Mouse (Mus musculus) intestine, embryonic 14.5 days (tissue): ENCODE measurements around the gene Ndufb10. TPM values are rescaled to one million over a fixed set of nuclear protein-coding genes. Genes with fewer than 3 reads are reported as not detected.

Experiments used
- ATAC-seq: fragments of 200-750 bp; cut with Nextera tagmentation; replicated peaks from 2 replicates; pipeline ENCODE4 v1.8.0; 2017; ENCODE audit warnings: low read depth, moderate number of reproducible peaks, moderate TSS enrichment, moderate library complexity; ENCODE audit not compliant: low FRiP score, low TSS enrichment
- DNase-seq: peaks from one replicate; pipeline ENCODE4 v3.0.0-alpha.2; 2018; ENCODE audit warnings: low spot score
- H3K27ac ChIP-seq: fragments of 300-500 bp; sonication (generic); 2 replicates; pipeline ENCODE4 v1.5.1; 2014; ENCODE audit warnings: low read depth, mild to moderate bottlenecking, control low read depth
- H3K27me3 ChIP-seq: fragments of 300-500 bp; sonication (generic); replicated peaks from 2 replicates; pipeline ENCODE4 v1.6.1; 2014; ENCODE audit warnings: low read length, control low read depth; ENCODE audit not compliant: control insufficient read depth, insufficient read depth
- H3K36me3 ChIP-seq: fragments of 300-500 bp; sonication (generic); 2 replicates; pipeline ENCODE4 v1.6.1; 2014; ENCODE audit warnings: low read length, control low read depth; ENCODE audit not compliant: control insufficient read depth, insufficient read depth
- H3K4me1 ChIP-seq: fragments of 300-500 bp; sonication (generic); replicated peaks from 2 replicates; pipeline ENCODE4 v1.6.1; 2014; ENCODE audit warnings: low read length, control low read depth, mixed read lengths; ENCODE audit not compliant: control insufficient read depth, insufficient read depth
- H3K4me2 ChIP-seq: fragments of 300-500 bp; sonication (generic); 2 replicates; pipeline ENCODE4 v1.6.1; 2014; ENCODE audit warnings: low read length
- H3K4me3 ChIP-seq: fragments of 300-500 bp; sonication (generic); 2 replicates; pipeline ENCODE4 v1.5.1; 2014; ENCODE audit warnings: low read depth, low read length, control low read depth, mixed read lengths
- H3K9ac ChIP-seq: fragments of 300-500 bp; sonication (generic); 2 replicates; pipeline ENCODE4 v1.6.1; 2014; ENCODE audit warnings: mild to moderate bottlenecking, low read length
- H3K9me3 ChIP-seq: fragments of 300-500 bp; sonication (generic); 2 replicates; pipeline ENCODE4 v1.6.1; 2016; ENCODE audit warnings: low read length, control low read depth; ENCODE audit not compliant: control insufficient read depth
- WGBS: fragments of 180-500 bp; shearing (Covaris S2); extraction: QIAGEN DNeasy Blood & Tissue Kit; methylation state at CpG from one replicate; pipeline ENCODE4 v1.1.7; 2014; 5-methylcytosine and 5-hydroxymethylcytosine counted together
- polyA plus RNA-seq: library from polyadenylated mRNA; unstranded; fragments of >200 nt; fragmentation: Nextera tagmentation; extraction: Ambion mirVana; gene quantifications from 2 replicates; pipeline ENCODE4 v1.2.1, GENCODE M21; 2014

The Ndufb10 gene
- polyA plus RNA-seq: 258 and 296 TPM in 2 replicates

DNA sequence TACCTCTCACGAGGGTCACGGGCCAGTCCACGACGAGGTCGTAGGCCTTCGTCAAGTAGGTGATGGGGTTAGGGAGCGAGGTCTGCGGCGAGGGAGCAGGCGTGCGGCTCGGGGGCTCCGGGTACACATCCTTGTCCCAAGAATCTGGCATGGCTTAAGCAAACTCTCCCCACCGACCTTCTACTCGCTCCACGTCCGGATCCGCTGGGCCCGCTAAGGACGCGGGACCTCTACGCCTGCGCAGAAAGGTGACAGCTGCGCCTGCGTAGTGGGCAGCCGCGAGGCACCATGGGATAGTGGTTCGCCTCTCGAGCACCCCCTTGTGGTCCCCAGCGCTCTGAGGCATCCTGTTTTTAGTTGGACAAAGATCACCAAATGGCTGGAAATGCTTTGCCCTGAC is at the start of gene Ndufb10:
Gene Ndufb10, minus strand, starts transcription at position 295 of the 400 bp plus-strand sequence.
- Histone ChIP-seq H3K4me3 (peak within 1 kb of the TSS; percentile 70), H3K4me2 (peak within 1 kb of the TSS; percentile 67), H3K27ac (peak within 1 kb of the TSS; percentile 62), H3K27me3 (no peaks in the 10 kb centered on the region), H3K9ac (peak within 1 kb of the TSS; percentile 72), H3K9me3 (no peaks in the 10 kb centered on the region), H3K36me3 (peaks cover 18% of the 10 kb centered on the region), H3K4me1 (peaks cover 23% of the 10 kb centered on the region)
- DNase-seq: peak; percentile 99
- under 1% methylated on average over 30 of the region's 30 CpGs for WGBS
- peak; percentile 48 for ATAC-seq

GRCm38 (mm10) chr17:24773241-24773640 is 49.0 kb upstream of the Ndufb10 start:
- Histone ChIP-seq H3K27ac (no peak overlapping the region), H3K4me2 (no peak overlapping the region), H3K4me1 (no peaks in the 10 kb centered on the region), H3K36me3 (no peaks in the 10 kb centered on the region), H3K27me3 (no peaks in the 10 kb centered on the region), H3K4me3 (no peak overlapping the region), H3K9ac (no peak overlapping the region), H3K9me3 (0 out of 2 replicates have a peak, but pooled peaks cover 4% of the 10 kb centered on the region)
- no peak for DNase-seq
- ATAC-seq: no peak
- 80% methylated on average over 5 of the region's 5 CpGs for WGBS

GRCm38 (mm10) chr17:24769146-24769545 is 44.9 kb upstream of the Ndufb10 start:
- no peak overlapping the region for H3K27ac ChIP-seq
- no peak overlapping the region for H3K4me2 ChIP-seq
- no peak for DNase-seq
- no peak for ATAC-seq
- no peaks in the 10 kb centered on the region for H3K36me3 ChIP-seq
- H3K27me3 ChIP-seq: no peaks in the 10 kb centered on the region
- H3K9ac ChIP-seq: no peak overlapping the region
- 28% methylated on average over 3 of the region's 3 CpGs for WGBS
- no peak overlapping the region for H3K4me3 ChIP-seq
- no peaks in the 10 kb centered on the region; the same call in 1 of the 2 replicates for H3K4me1 ChIP-seq
- 0 out of 2 replicates have a peak, but pooled peaks cover 4% of the 10 kb centered on the region for H3K9me3 ChIP-seq

- DNase-seq: no peak
- H3K36me3 ChIP-seq: no peaks in the 10 kb centered on the region
- H3K9ac ChIP-seq: no peak overlapping the region
- no peak overlapping the region for H3K4me2 ChIP-seq
- H3K27ac ChIP-seq: no peak overlapping the region
- WGBS: 21% methylated on average over 12 of the region's 12 CpGs
- H3K9me3 ChIP-seq: no peaks in the 10 kb centered on the region
- no peak for ATAC-seq
- no peak overlapping the region for H3K4me3 ChIP-seq
- no peaks in the 10 kb centered on the region; the same call in 1 of the 2 replicates for H3K4me1 ChIP-seq
- H3K27me3 ChIP-seq: no peaks in the 10 kb centered on the region
Observed at GRCm38 (mm10) chr17:24766266-24766875, 42.1 kb upstream of the Ndufb10 start.

- DNase-seq (no peak), ATAC-seq (no peak)
- no peak overlapping the region for H3K4me2 ChIP-seq
- no peaks in the 10 kb centered on the region for H3K36me3 ChIP-seq
- 45% methylated on average over 22 of the region's 22 CpGs for WGBS
- H3K27ac ChIP-seq: 0 out of 2 replicates have a peak overlapping the region, but pooled peaks have one; percentile 38
- no peak overlapping the region for H3K9ac ChIP-seq
- H3K27me3 ChIP-seq: no peaks in the 10 kb centered on the region
- no peaks in the 10 kb centered on the region; the same call in 1 of the 2 replicates for H3K4me1 ChIP-seq
- no peaks in the 10 kb centered on the region for H3K9me3 ChIP-seq
- no peak overlapping the region for H3K4me3 ChIP-seq
Observed at GRCm38 (mm10) chr17:24765016-24765905, 41.0 kb upstream of the Ndufb10 start.

DNA sequence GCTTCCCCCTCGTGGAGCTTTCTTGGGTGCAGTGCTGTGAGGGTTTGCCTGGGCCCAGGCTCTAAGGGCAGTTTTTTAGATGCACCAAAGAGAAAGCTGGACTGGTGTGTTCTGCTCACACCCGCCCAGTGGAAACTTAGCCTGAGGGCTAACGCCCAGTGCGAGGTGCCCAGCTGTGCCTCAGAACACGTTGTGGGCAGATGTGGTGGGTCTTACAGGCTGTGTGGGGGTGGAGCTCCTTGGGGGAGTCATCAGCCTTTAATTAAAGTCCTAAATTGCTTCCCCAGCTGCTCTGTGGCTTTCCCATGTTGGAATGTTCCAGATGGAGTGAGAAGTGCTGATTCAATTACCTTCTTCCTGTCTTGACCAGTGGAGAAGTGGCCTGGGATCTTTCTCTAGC is 36.8 kb upstream of the Ndufb10 start:
- H3K36me3 ChIP-seq: no peaks in the 10 kb centered on the region
- H3K4me1 ChIP-seq: no peaks in the 10 kb centered on the region; the same call in 1 of the 2 replicates
- no peak for DNase-seq
- ATAC-seq: no peak
- WGBS: 59% methylated on average over 5 of the region's 5 CpGs
- no peaks in the 10 kb centered on the region for H3K9me3 ChIP-seq
- H3K4me3 ChIP-seq: no peak overlapping the region
- no peak overlapping the region for H3K27ac ChIP-seq
- no peaks in the 10 kb centered on the region for H3K27me3 ChIP-seq
- H3K4me2 ChIP-seq: no peak overlapping the region
- no peak overlapping the region for H3K9ac ChIP-seq

DNA sequence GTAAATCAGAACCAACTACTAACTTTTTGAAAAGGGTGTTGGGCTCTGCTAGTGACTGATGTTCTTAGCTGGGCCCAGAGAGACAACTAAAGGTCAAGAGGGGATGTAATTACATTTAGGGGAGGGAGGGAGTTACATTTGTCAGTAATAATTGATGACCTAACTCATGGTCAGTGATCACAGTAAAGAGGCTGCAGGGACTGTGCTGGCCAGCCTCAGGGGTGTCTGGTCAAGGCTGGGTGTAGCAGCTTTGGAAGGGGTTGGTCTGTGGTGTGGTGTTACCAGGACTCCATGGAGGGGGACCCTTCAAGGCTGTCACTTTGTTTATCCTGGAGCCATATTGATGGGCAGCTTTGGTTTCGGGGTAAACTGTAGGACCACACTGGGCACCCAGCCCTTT is 33.1 kb upstream of the Ndufb10 start:
- Histone ChIP-seq H3K4me1 (peaks cover 12% of the 10 kb centered on the region; the same call in 1 of the 2 replicates), H3K36me3 (no peaks in the 10 kb centered on the region), H3K4me2 (no peak overlapping the region), H3K9me3 (no peaks in the 10 kb centered on the region), H3K4me3 (no peak overlapping the region), H3K9ac (no peak overlapping the region), H3K27ac (no peak overlapping the region), H3K27me3 (peaks cover 31% of the 10 kb centered on the region)
- WGBS: 64% methylated on average over 1 of the region's 1 CpGs
- DNase-seq (no peak), ATAC-seq (no peak)

DNA sequence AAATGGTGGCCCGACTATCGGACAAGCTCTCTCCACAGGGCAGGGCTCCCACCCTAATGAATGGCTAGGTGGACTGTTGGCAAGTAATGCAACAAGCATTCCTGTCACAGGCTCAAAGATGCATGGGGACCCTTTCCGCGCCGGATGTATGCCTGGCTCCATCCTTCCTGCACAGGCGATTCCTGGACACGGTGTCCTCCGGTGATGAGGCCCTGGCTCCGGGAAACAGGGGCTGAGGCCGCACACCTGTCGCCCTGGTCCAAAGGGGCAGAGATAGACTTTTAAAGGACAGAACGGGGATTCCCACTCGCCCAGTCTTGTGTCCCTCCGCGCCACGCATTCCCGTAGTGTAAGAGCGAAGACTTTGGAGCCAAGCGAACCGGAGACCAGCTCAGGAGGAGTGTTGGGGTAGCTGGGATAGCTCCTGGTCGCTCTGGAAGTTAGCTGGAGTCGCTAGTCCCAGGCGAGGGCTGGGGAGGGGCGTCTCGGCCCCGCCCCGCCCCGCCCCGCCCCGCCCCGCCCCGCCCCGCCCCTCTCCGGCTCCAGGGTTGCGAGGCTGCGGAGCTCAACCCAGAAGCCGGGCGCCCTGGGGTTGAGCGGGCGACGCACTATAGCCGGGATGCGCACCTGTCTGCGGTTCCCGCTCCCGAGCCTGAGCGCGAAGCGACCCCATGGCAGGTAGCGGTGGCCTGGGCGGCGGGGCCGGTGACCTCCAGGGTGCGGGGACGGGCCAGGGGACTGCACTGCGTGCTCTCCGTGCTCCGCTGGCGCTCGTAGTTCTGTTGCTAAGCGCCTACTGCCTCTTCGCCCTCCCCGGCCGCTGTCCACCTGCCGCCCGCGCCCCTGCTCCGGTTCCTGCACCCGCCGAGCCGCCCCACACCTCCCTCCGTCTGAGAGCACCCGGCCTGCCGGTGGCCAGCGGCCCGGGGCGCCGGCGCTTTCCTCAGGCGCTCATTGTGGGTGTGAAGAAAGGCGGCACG is 28.4 kb upstream of the Ndufb10 start, which contains the start of gene Hs3st6:
Gene Hs3st6, plus strand, starts transcription at position 574 of the 980 bp plus-strand sequence.
- Histone ChIP-seq H3K27ac (no peak within 1 kb of the TSS), H3K9me3 (no peaks in the 10 kb centered on the region), H3K27me3 (peaks cover 56% of the 10 kb centered on the region), H3K4me3 (peak within 1 kb of the TSS; percentile 41), H3K9ac (0 out of 2 replicates have a peak within 1 kb of the TSS, but pooled peaks have one; percentile 20), H3K4me2 (peak within 1 kb of the TSS; percentile 88), H3K36me3 (no peaks in the 10 kb centered on the region), H3K4me1 (peaks cover 15% of the 10 kb centered on the region; the same call in 1 of the 2 replicates)
- DNase-seq: peak; percentile 83
- under 1% methylated on average over 59 of the region's 82 CpGs for WGBS
- peak; percentile 89 for ATAC-seq
